Mouse (Mus musculus): Measurements from ENCODE around the gene Armh1.

- TF ChIP-seq CTCF (IDR thresholded peaks at IDR 0.05; ENCODE audit: low read depth, low read length), result no peak
- no peak for TF ChIP-seq POLR2A (IDR thresholded peaks at IDR 0.05; ENCODE audit: extremely low read depth, insufficient read depth, low read length)
These were observed 60.1 kb downstream of the Armh1 start for GRCm38 (mm10) chr4:117191804-117192203.
